Mouse (Mus musculus) bone marrow, adult 2 months (tissue): Measurements from ENCODE around the gene Cacnb2. TPM values are rescaled to one million over a fixed set of nuclear protein-coding genes. Genes with fewer than 3 reads are reported as not detected.

Experiments used
- H3K27ac ChIP-seq: fragments of 200-500 bp; 2 replicates; pipeline ENCODE4 v1.5.1; 2012; ENCODE audit warnings: low read depth, mild to moderate bottlenecking, control low read depth, inconsistent platforms, low read length; ENCODE audit not compliant: control insufficient read depth, poor library complexity, insufficient read depth
- H3K4me1 ChIP-seq: fragments of 200-500 bp; 2 replicates; pipeline ENCODE4 v1.6.1; 2011; ENCODE audit warnings: low read length; ENCODE audit not compliant: control insufficient read depth, insufficient read depth
- H3K4me3 ChIP-seq: fragments of 200-500 bp; replicated peaks from 2 replicates; pipeline ENCODE3; 2011; ENCODE audit warnings: mild to moderate bottlenecking, low read depth, low read length, control low read depth; ENCODE audit not compliant: control insufficient read depth
- CTCF ChIP-seq: fragments of 200-500 bp; IDR thresholded peaks from 2 replicates; pipeline ENCODE4 v1.5.1; 2011; ENCODE audit warnings: low read length, control low read depth; ENCODE audit not compliant: control insufficient read depth, insufficient read depth
- POLR2A ChIP-seq: fragments of 200-500 bp; IDR thresholded peaks from 2 replicates; pipeline ENCODE4 v1.6.1; 2011; ENCODE audit warnings: low read depth, mild to moderate bottlenecking, control low read depth, low read length, borderline replicate concordance; ENCODE audit not compliant: control insufficient read depth
- WGBS: fragments of 180-500 bp; shearing (Covaris S2); methylation state at CpG from one replicate; pipeline ENCODE4 v1.1.7; 2018; 5-methylcytosine and 5-hydroxymethylcytosine counted together
- polyA plus RNA-seq: library from polyadenylated mRNA; stranded (reverse); fragments of >200 nt; gene quantifications from 2 replicates; pipeline ENCODE4 v1.2.4, GENCODE M21; 2011; ENCODE audit warnings: low replicate concordance; ENCODE audit not compliant: missing spikeins, insufficient read depth, insufficient read length

Gene Cacnb2
- polyA plus RNA-seq, 1 experiment, result 0.65 TPM

DNA sequence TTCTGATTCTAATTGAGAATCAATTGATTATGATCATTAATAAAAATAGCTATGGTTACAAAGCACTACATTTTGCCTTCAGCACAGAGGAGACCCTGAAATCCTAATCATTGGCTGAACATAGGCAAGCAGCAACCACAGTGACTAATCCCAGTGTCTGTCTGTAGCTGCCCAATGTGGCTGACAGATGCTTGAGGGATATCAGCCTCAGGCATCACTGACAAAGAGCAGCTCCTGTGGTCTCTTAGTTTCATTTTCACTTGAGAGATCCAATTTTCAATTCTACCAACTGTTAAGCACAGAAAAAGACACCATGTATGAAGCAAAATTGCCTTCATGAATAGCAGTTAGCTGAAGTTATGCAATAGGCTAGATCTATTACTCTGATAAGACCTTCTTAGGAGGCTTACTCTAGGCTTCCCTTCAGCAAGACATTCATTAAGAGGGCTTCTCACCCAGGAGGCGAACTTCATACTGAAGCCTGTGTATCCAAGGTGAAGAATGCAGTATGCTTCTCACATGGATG, 358.1 kb downstream of the Cacnb2 start:
- Histone ChIP-seq H3K27ac (no peak overlapping the region), H3K4me3 (no peak overlapping the region), H3K4me1 (no peaks in the 10 kb centered on the region)
- no peak for TF ChIP-seq POLR2A
- no peak for TF ChIP-seq CTCF
- WGBS, result 27% methylated on average over 1 of the region's 1 CpGs

GRCm38 (mm10) chr2:14961493-14961892, 358.6 kb downstream of the Cacnb2 start:
- 59% methylated on average over 2 of the region's 2 CpGs for WGBS
- Histone ChIP-seq H3K4me3 (no peak overlapping the region), H3K27ac (no peak overlapping the region), H3K4me1 (no peaks in the 10 kb centered on the region)
- no peak for TF ChIP-seq CTCF
- no peak for TF ChIP-seq POLR2A

GRCm38 (mm10) chr2:14984029-14984428, 381.1 kb downstream of the Cacnb2 start:
- Histone ChIP-seq H3K4me1 (no peaks in the 10 kb centered on the region), H3K27ac (no peak overlapping the region), H3K4me3 (no peak overlapping the region)
- TF ChIP-seq POLR2A (no peak), CTCF (no peak)
- WGBS, result 91% methylated on average over 11 of the region's 11 CpGs

GRCm38 (mm10) chr2:14988451-14988850, 385.6 kb downstream of the Cacnb2 start:
- Histone ChIP-seq H3K4me3 (no peak overlapping the region), H3K27ac (no peak overlapping the region), H3K4me1 (no peaks in the 10 kb centered on the region)
- 78% methylated on average over 4 of the region's 4 CpGs for WGBS
- TF ChIP-seq POLR2A (no peak), CTCF (no peak)

GRCm38 (mm10) chr2:14989350-14989749, 386.5 kb downstream of the Cacnb2 start:
- TF ChIP-seq CTCF (no peak), POLR2A (no peak)
- H3K4me3 ChIP-seq, result no peak overlapping the region
- 60% methylated on average over 4 of the region's 4 CpGs for WGBS
- H3K4me1 ChIP-seq, result no peaks in the 10 kb centered on the region
- no peak overlapping the region for H3K27ac ChIP-seq

DNA sequence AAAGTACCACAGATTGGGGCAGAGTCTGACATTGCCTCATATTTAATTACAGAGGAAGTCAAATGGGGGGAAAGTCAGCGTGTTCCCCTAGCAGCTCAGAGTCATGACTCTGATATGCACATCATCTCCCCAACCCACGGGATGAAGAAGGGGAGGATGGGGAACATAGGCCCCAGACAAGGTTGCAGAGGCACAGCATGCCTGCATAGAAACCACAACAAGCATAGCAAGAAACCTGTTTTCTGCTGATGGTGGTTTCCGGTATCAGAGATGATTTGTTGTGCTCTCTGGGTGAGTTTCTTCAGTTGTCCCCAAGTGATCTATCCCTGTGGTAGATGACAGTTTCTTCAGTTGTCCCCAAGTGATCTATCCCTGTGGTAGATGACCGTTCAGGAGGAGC, 389.6 kb downstream of the Cacnb2 start:
- Histone ChIP-seq H3K4me3 (no peak overlapping the region), H3K27ac (no peak overlapping the region), H3K4me1 (no peaks in the 10 kb centered on the region)
- 68% methylated on average over 4 of the region's 4 CpGs for WGBS
- no peak for TF ChIP-seq POLR2A
- no peak for TF ChIP-seq CTCF

DNA sequence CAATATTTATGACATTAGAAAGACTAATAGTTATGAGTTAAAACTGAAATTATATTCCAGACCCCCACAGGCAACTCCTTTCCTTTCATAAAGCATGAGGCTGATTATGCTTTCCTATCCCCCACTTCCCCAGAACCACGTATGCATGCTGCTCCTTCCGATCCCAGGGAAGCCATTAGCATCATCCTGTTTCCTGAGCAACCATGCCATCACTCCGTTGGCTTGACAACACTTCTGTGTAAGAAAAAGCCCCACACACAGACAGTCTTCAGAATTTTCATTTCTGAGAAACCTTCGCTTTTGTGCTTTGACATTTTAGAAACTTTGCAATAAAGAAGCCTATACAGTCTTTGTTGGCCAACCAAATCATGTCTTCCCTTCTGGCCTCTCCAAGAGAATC, 393.1 kb downstream of the Cacnb2 start:
- 85% methylated on average over 4 of the region's 4 CpGs for WGBS
- H3K27ac ChIP-seq, result no peak overlapping the region
- no peaks in the 10 kb centered on the region for H3K4me1 ChIP-seq
- H3K4me3 ChIP-seq, result no peak overlapping the region
- TF ChIP-seq POLR2A, result no peak
- no peak for TF ChIP-seq CTCF

DNA sequence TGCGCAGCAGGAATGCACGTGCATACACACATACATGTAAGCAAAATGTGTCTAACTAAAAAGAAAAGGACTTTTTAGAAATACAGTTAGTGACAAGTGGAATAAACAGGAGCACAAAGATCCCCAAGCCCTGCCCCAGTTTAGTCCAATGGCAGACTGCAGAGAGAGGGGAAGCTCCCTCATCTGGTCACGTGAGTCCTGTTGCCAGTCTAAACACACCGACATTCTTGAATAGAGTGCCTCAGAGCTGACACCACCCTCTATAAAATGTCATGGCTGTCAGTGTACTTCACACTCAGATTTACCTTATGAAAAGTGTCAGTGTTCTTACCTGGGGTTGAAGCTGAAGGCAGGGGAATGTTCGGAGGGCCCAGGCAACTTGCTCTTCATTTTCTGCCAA, 394.9 kb downstream of the Cacnb2 start:
- H3K4me1 ChIP-seq, result no peaks in the 10 kb centered on the region
- no peak overlapping the region for H3K4me3 ChIP-seq
- 76% methylated on average over 5 of the region's 5 CpGs for WGBS
- H3K27ac ChIP-seq, result no peak overlapping the region
- no peak for TF ChIP-seq CTCF
- TF ChIP-seq POLR2A, result no peak

- no peaks in the 10 kb centered on the region for H3K4me1 ChIP-seq
- TF ChIP-seq POLR2A (no peak), CTCF (no peak)
- 85% methylated on average over 3 of the region's 3 CpGs for WGBS
- H3K4me3 ChIP-seq, result no peak overlapping the region
- no peak overlapping the region for H3K27ac ChIP-seq
Measured at GRCm38 (mm10) chr2:15007531-15007930, 404.6 kb downstream of the Cacnb2 start.
